Comparison of ENCODE assay signal across 8 mouse cellular contexts in genomic region chr8:10006156-10006985, GRCm38 (mm10). TPM values are rescaled to one million over a fixed set of nuclear protein-coding genes. Genes with fewer than 3 reads are reported as not detected.
DNase-seq lines count a peak whose midpoint lies in the region; ATAC-seq and TF ChIP-seq lines count a peak whose summit lies in the region.

Gene Tnfsf13b, plus strand, starts transcription at chr8:10006467.

- peak within 1 kb of the TSS; percentile 8; the same call in 1 of the 2 replicates for H3K9ac ChIP-seq in stomach, postnatal 0 days (ENCODE audit: low read length)

- H3K27me3 ChIP-seq in stomach, postnatal 0 days (ENCODE audit: control insufficient read depth, insufficient read depth, low read length): no peaks in the 10 kb centered on the region
- no peaks in the 10 kb centered on the region; the same call in 1 of the 2 replicates for H3K27me3 ChIP-seq in thymus, adult 2 months (ENCODE audit: control insufficient read depth, insufficient read depth, low read length)

- no peak for TF ChIP-seq POLR2A in thymus, adult 2 months (IDR thresholded peaks at IDR 0.05; ENCODE audit: control insufficient read depth, extremely low read depth, insufficient read depth, low read length, poor library complexity)

- ATAC-seq in stomach, postnatal 0 days (ENCODE audit: low FRiP score, low TSS enrichment): 0 out of 2 replicates have a peak, but pooled peaks have one; percentile 26

- H3K4me3 ChIP-seq in stomach, postnatal 0 days (ENCODE audit: low read depth, low read length): peak within 1 kb of the TSS; percentile 24
- no peak within 1 kb of the TSS for H3K4me3 ChIP-seq in thymus, adult 2 months (ENCODE audit: control insufficient read depth, insufficient read depth, low read length)

- peaks cover 2% of the 10 kb centered on the region; the same call in 1 of the 2 replicates for H3K4me1 ChIP-seq in stomach, postnatal 0 days (replicated peaks; ENCODE audit: control insufficient read depth, insufficient read depth)
- no peaks in the 10 kb centered on the region for H3K4me1 ChIP-seq in thymus, adult 2 months (replicated peaks; ENCODE audit: control insufficient read depth, insufficient read depth, low read length)

- H3K4me2 ChIP-seq in stomach, postnatal 0 days (replicated peaks; ENCODE audit: low read depth): peak within 1 kb of the TSS; percentile 59

- TF ChIP-seq CTCF in stomach, postnatal 0 days (IDR thresholded peaks at IDR 0.05; ENCODE audit: low read depth): no peak
- TF ChIP-seq CTCF in thymus, adult 2 months (IDR thresholded peaks at IDR 0.05; ENCODE audit: borderline replicate concordance, control insufficient read depth, extremely low read depth, insufficient read depth, low read length, poor library complexity): no peak

- no peak for TF ChIP-seq EP300 in stomach, postnatal 0 days (optimal IDR thresholded peaks at IDR 0.05)

- WGBS in stomach, postnatal 0 days: 53% methylated on average over 16 of the region's 16 CpGs
- 75% methylated on average over 16 of the region's 16 CpGs for WGBS in thymus, adult 2 months

- peak; percentile 84 for DNase-seq in A20 (ENCODE audit: low read depth, low spot score)
- peak; percentile 41 for DNase-seq in NIH3T3 (ENCODE audit: low read depth)
- peak; percentile 30 to 33 for DNase-seq in heart, adult 9 months (ENCODE audit: low spot score in 2 of 2)
- DNase-seq in kidney, adult 8-10 months: peak; percentile 7 to 15
- peak; percentile 24 for DNase-seq in lung, postnatal 10 days
- DNase-seq in stomach, postnatal 0 days (ENCODE audit: low spot score): peak; percentile 19
- DNase-seq in spleen, postnatal 10 days (ENCODE audit: low spot score in 2 of 2): no peak
- no peak for DNase-seq in thymus, adult 2 months

- H3K36me3 ChIP-seq in stomach, postnatal 0 days (ENCODE audit: control insufficient read depth, insufficient read depth, low read length): no peaks in the 10 kb centered on the region
- no peaks in the 10 kb centered on the region for H3K36me3 ChIP-seq in thymus, adult 2 months (ENCODE audit: control insufficient read depth, insufficient read depth, low read length)

- no peaks in the 10 kb centered on the region for H3K9me3 ChIP-seq in stomach, postnatal 0 days (ENCODE audit: control insufficient read depth, low read length)

- no peak within 1 kb of the TSS for H3K27ac ChIP-seq in stomach, postnatal 0 days (replicated peaks)
- H3K27ac ChIP-seq in thymus, adult 2 months (ENCODE audit: control insufficient read depth, insufficient read depth, low read length): no peak within 1 kb of the TSS

RNA-seq across cellular contexts. Expression of gene Tnfsf13b, which starts in this region (rescaled TPM):
- polyA plus RNA-seq in stomach, postnatal 0 days (2015; fragmentation: Nextera tagmentation; extraction: Ambion mirVana): 0.24 and 0.25 TPM in 2 replicates
- 1.5 and 1.7 TPM in 2 replicates for polyA plus RNA-seq in thymus, adult 2 months (2012; rRNA removed)

Comparison
In these comparisons a context has a peak if more than half of its experiments do, and no peak if none do; other contexts are left out.
1. Peak in DNase-seq, ATAC-seq, H3K4me3 ChIP-seq, H3K9ac ChIP-seq and H3K4me2 ChIP-seq in stomach, postnatal 0 days; RNA of the gene not detected or under 1 TPM.
2. DNase-seq: peak in A20 (single experiment), NIH3T3 (single experiment), heart, adult 9 months (2 of 2), kidney, adult 8-10 months (2 of 2) and lung, postnatal 10 days (single experiment); none in spleen, postnatal 10 days (0 of 2) and thymus, adult 2 months (single experiment).